Mouse (Mus musculus) kidney, postnatal 0 days (tissue): ENCODE results near the gene Dnlz. TPM values are rescaled to one million over a fixed set of nuclear protein-coding genes. Genes with fewer than 3 reads are reported as not detected.
A peak's percentile ranks its signal among the peaks of the same experiment; 100 is the strongest.

Experiments
- ATAC-seq: fragments of 200-750 bp; cut with Nextera tagmentation; replicated peaks from 2 replicates; pipeline ENCODE4 v1.8.0; 2017; ENCODE audit warnings: low read depth, moderate number of reproducible peaks, moderate TSS enrichment, moderate library complexity; ENCODE audit not compliant: low FRiP score
- DNase-seq: peaks from one replicate; pipeline ENCODE4 v3.0.0-alpha.2; 2016; ENCODE audit warnings: low spot score
- H3K27ac ChIP-seq: fragments of 300-500 bp; sonication (generic); 2 replicates; pipeline ENCODE4 v1.5.1; 2014; ENCODE audit warnings: mild to moderate bottlenecking
- H3K27me3 ChIP-seq: fragments of 300-500 bp; sonication (generic); 2 replicates; pipeline ENCODE4 v1.6.1; 2014; ENCODE audit warnings: low read length, mixed read lengths; ENCODE audit not compliant: insufficient read depth
- H3K36me3 ChIP-seq: fragments of 300-500 bp; sonication (generic); 2 replicates; pipeline ENCODE4 v1.6.1; 2014; ENCODE audit warnings: low read length, mixed read lengths; ENCODE audit not compliant: insufficient read depth
- H3K4me1 ChIP-seq: fragments of 300-500 bp; sonication (generic); replicated peaks from 2 replicates; pipeline ENCODE4 v1.6.1; 2014; ENCODE audit warnings: antibody characterized with exemption, low read length, mixed read lengths; ENCODE audit not compliant: insufficient read depth
- H3K4me2 ChIP-seq: fragments of 300-500 bp; sonication (generic); 2 replicates; pipeline ENCODE4 v1.6.1; 2014; ENCODE audit warnings: mild to moderate bottlenecking, low read length, moderate library complexity, mixed read lengths
- H3K4me3 ChIP-seq: fragments of 300-500 bp; sonication (generic); replicated peaks from 2 replicates; pipeline ENCODE4 v1.5.1; 2014; ENCODE audit warnings: low read depth, low read length
- H3K9ac ChIP-seq: fragments of 300-500 bp; sonication (generic); 2 replicates; pipeline ENCODE4 v1.6.1; 2014; ENCODE audit warnings: low read depth, low read length
- H3K9me3 ChIP-seq: fragments of 300-500 bp; sonication (generic); replicated peaks from 2 replicates; pipeline ENCODE4 v1.6.1; 2016; ENCODE audit warnings: low read length, inconsistent platforms, mixed read lengths
- CTCF ChIP-seq: IDR thresholded peaks from 2 replicates; pipeline ENCODE4 v1.5.1; 2016; ENCODE audit warnings: antibody characterized with exemption, low read depth, mild to moderate bottlenecking, moderate library complexity
- WGBS: fragments of 180-500 bp; shearing (Covaris S2); extraction: QIAGEN DNeasy Blood & Tissue Kit; methylation state at CpG from one replicate; pipeline ENCODE4 v1.1.7; 2014; 5-methylcytosine and 5-hydroxymethylcytosine counted together
- polyA plus RNA-seq: library from polyadenylated mRNA; unstranded; fragments of >200 nt; fragmentation: Nextera tagmentation; extraction: Ambion mirVana; gene quantifications from 2 replicates; pipeline ENCODE4 v1.2.1, GENCODE M21; 2015

Dnlz gene
- polyA plus RNA-seq, 1 experiment from 2014 or later, result 25.8 TPM

GRCm38 (mm10) chr2:26359983-26360382 is 8.1 kb upstream of the Dnlz start:
- Histone ChIP-seq H3K9ac (no peak overlapping the region), H3K4me3 (no peak overlapping the region), H3K4me1 (no peaks in the 10 kb centered on the region), H3K4me2 (no peak overlapping the region), H3K27me3 (no peaks in the 10 kb centered on the region), H3K27ac (no peak overlapping the region), H3K36me3 (0 out of 2 replicates have a peak, but pooled peaks cover 10% of the 10 kb centered on the region), H3K9me3 (no peaks in the 10 kb centered on the region)
- DNase-seq (no peak), ATAC-seq (no peak)
- no peak for TF ChIP-seq CTCF
- WGBS, result 75% methylated on average over 6 of the region's 6 CpGs

- no peak overlapping the region for H3K4me3 ChIP-seq
- 88% methylated on average over 13 of the region's 13 CpGs for WGBS
- no peak overlapping the region for H3K27ac ChIP-seq
- H3K4me2 ChIP-seq, result no peak overlapping the region
- ATAC-seq (no peak), DNase-seq (no peak)
- no peaks in the 10 kb centered on the region for H3K27me3 ChIP-seq
- TF ChIP-seq CTCF, result no peak
- no peak overlapping the region for H3K9ac ChIP-seq
- H3K4me1 ChIP-seq, result no peaks in the 10 kb centered on the region
- H3K9me3 ChIP-seq, result no peaks in the 10 kb centered on the region
- 0 out of 2 replicates have a peak, but pooled peaks cover 9% of the 10 kb centered on the region for H3K36me3 ChIP-seq
Measured at GRCm38 (mm10) chr2:26358667-26359320, 6.9 kb upstream of the Dnlz start.

GRCm38 (mm10) chr2:26357484-26357883 is 5.6 kb upstream of the Dnlz start:
- ATAC-seq, result peak; percentile 71
- Histone ChIP-seq H3K4me2 (no peak overlapping the region), H3K36me3 (no peaks in the 10 kb centered on the region), H3K4me3 (no peak overlapping the region), H3K27ac (no peak overlapping the region), H3K4me1 (peaks cover 5% of the 10 kb centered on the region; the same call in 1 of the 2 replicates), H3K9ac (no peak overlapping the region), H3K27me3 (no peaks in the 10 kb centered on the region), H3K9me3 (no peaks in the 10 kb centered on the region)
- peak; percentile 62 for TF ChIP-seq CTCF
- 35% methylated on average over 15 of the region's 15 CpGs for WGBS
- peak; percentile 67 for DNase-seq

DNA sequence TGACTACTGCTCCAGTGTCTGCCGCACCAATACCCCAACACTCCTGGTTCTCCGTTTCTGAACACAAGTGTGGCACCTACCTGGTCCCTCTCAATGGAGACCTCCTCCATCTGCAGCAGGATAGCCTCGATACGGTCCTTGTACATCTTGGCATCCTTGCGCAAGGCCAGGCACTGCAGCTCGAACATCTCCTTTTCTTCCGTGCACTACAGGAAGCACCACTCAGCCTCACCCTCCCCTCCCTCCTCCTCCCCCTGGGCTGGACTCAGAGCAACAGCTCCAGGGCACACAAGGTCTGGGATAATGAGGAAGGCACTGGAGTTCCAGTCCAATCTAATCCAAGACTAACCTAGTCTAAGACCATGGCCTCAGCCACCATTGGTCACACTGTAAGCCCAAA is 4.8 kb upstream of the Dnlz start:
- Histone ChIP-seq H3K9me3 (no peaks in the 10 kb centered on the region), H3K27me3 (no peaks in the 10 kb centered on the region), H3K4me1 (peaks cover 6% of the 10 kb centered on the region; the same call in 1 of the 2 replicates), H3K36me3 (no peaks in the 10 kb centered on the region), H3K4me2 (no peak overlapping the region), H3K4me3 (no peak overlapping the region), H3K9ac (no peak overlapping the region), H3K27ac (no peak overlapping the region)
- WGBS, result 72% methylated on average over 7 of the region's 7 CpGs
- no peak for TF ChIP-seq CTCF
- DNase-seq (no peak), ATAC-seq (no peak)

DNA sequence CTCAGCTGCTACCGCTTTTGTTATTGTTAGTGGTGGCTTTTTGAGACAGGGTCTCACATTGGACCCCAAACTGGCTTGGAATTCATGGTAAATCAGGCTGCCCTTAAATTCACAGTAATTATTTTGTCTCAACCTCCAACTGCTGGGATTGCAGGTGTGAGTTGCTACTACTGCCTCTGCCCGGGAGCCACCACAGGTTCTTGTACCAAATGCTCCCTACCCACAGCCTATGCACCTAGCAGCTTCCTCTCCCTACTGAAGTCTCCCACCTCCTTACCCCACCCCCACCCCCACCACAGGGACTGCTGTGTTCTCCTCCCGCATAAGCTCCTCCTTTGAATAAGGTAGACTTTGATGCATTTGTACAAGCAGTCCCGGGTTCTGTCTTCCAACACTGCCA is 4.3 kb upstream of the Dnlz start:
- H3K4me2 ChIP-seq, result no peak overlapping the region
- no peak overlapping the region for H3K27ac ChIP-seq
- no peak overlapping the region for H3K9ac ChIP-seq
- H3K27me3 ChIP-seq, result no peaks in the 10 kb centered on the region
- no peak overlapping the region for H3K4me3 ChIP-seq
- ATAC-seq (no peak), DNase-seq (no peak)
- 86% methylated on average over 4 of the region's 4 CpGs for WGBS
- no peaks in the 10 kb centered on the region for H3K9me3 ChIP-seq
- no peaks in the 10 kb centered on the region for H3K36me3 ChIP-seq
- H3K4me1 ChIP-seq, result peaks cover 6% of the 10 kb centered on the region; the same call in 1 of the 2 replicates
- TF ChIP-seq CTCF, result no peak

- Histone ChIP-seq H3K36me3 (peaks cover 8% of the 10 kb centered on the region; the same call in 1 of the 2 replicates), H3K27ac (no peak overlapping the region), H3K4me1 (peaks cover 11% of the 10 kb centered on the region; the same call in 1 of the 2 replicates), H3K27me3 (no peaks in the 10 kb centered on the region), H3K9me3 (no peaks in the 10 kb centered on the region), H3K4me3 (no peak overlapping the region), H3K4me2 (no peak overlapping the region), H3K9ac (no peak overlapping the region)
- WGBS, result 86% methylated on average over 4 of the region's 4 CpGs
- no peak for TF ChIP-seq CTCF
- ATAC-seq (no peak), DNase-seq (no peak)
Measured at GRCm38 (mm10) chr2:26354401-26354800, 2.5 kb upstream of the Dnlz start.
